Mouse (Mus musculus): ENCODE measurements at regions not wholly inside any gene's neighbourhood (a gene's known extent, or its start where the extent isn't known, plus 50 kb on each side); places are given as distances from the start of the nearest gene placed in this dataset.

DNA sequence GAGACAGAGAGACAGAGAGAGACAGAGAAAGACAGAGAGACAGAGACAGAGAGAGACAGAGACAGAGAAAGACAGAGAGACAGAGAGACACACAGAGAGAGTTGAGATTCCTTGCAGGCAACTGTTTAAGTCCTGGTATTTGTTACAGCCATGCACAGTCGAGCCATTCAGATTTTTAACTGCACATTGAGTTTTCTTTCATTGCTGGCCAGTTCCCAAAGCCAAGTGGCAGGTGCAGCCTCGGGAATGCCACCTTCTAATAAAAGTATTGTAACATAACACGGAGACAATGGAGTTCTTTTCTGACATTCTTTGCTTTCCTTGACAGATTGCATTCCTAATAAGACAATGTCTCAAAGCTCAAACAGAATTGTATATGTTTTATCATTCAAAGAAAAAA, 306.3 kb upstream of the Flrt2 start:
- no peak for DNase-seq (ENCODE audit: low read depth, low spot score)

DNA sequence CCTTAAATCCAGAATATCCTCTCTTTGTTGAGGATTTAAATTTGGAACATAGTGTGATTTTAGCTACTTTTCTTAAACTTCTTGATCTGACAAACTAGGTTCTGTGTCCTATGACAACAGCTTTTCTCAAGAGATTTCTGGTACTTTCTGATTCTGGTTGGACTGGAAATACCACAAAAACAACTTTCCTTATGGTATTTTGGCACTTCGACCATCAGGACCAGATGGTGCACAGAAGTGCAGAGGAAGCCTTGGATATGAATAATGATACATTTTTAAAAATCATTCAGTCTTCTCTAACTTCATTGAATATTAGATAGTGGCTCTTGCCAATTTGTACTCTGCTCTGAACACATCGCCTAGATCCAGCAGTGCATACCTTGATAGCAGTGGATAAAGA, 303.8 kb upstream of the Flrt2 start:
- DNase-seq (ENCODE audit: low read depth, low spot score) = no peak

DNA sequence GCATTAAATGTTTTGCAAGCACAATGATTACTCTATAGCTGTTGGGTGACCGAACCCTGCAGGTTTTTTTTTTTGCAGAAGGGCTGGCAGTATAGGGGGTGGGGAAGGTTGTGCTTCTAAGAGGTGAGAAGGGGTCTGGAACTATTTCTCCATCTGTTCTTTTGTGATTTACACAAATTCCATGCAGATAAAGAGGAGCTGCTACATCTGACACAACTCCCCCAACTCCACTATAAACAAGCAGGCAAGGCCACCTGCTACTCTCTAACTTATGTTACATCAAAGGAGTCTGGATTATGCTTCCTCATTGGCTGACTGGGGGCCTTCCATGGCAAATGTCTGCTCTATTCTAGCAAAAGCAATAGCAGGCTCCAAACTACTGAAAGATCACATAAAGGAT, 299.2 kb upstream of the Flrt2 start:
- no peak for DNase-seq (ENCODE audit: low read depth, low spot score)

DNA sequence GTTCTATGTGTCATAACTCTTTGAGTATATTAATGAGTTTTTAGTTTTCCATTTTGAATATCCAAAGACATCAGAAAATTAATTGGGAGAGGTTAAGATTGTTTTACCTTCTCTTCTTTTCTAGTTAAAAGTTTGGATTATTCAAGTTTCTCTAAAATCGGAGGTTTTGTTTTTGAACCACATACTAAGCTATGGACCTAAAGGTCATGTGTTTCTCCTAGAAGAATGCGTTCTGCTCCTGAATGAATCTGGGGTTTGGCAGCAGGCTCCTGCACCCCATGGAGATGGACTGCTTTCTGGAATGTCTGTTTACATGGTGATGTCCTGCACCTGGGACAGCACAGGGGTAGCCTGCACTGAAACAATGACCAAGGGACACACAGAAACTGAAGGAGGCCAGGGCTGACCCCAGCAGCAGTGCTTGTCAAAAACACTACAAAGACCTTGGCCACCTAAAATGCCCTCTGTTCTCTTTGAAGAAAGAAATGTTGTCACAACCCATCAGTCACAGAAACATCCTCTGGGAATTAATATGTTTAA, 297.0 kb upstream of the Flrt2 start:
- no peak for DNase-seq (ENCODE audit: low read depth, low spot score)

DNA sequence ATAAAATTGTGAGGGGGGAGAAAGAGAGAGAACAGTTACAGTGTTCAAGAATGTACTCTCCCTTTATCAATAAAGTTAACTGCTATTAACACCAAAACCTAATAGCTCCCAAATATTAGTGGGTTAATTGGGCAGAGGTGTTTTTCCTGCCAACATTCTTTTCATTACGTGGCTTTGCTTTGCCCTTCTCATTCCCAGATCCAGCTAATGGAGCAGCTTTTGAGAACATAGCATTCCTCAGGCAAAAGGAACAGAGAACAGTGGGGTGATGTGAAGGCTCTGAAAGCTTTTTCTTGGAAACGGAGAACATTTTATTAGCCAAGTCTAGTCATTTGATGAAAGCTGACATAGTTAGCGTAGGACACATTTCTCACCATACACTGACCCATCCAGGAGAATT, 271.2 kb upstream of the Flrt2 start:
- DNase-seq (ENCODE audit: low read depth, low spot score) = peak; percentile 13

DNA sequence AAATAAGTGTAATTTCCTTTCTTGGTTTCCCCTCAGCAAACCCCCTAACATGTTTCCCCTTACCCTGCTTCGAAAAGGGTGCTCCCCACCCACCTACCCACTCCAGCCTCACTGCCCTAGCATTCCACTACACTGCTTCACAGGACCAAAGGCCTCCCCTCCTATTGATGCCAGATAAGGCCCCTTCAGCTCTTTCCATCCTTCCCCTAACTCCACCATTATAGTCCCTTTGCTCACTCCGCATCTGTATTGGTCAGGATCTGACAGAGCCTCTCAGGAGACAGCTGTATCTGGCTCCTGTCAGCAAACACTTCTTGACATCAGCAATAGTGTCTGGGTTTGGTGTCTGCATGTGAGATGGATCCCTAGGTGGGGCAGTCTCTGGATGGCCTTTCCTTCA, 267.3 kb upstream of the Flrt2 start:
- DNase-seq (ENCODE audit: low read depth, low spot score) = no peak

DNA sequence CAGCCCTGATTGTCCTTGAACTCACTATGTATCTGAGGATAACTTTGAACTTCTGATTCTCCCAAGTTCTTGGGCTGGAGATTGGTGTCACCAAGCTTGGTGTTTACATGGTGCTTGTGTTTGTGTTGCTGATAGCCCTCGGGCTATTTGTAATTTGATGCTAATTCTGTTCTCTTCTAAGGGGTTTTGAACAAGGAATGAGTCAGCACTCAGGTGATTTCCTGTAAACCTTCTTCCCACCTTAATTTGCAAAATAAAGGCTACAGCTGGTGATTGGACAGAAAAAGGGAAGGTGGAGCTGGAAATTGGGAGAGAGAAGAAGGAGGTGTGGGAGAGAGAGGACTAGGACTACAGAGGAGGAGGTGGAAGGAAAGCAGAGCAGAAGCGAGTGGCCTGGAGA, 254.8 kb upstream of the Flrt2 start:
- no peak for DNase-seq (ENCODE audit: low read depth, low spot score)

DNA sequence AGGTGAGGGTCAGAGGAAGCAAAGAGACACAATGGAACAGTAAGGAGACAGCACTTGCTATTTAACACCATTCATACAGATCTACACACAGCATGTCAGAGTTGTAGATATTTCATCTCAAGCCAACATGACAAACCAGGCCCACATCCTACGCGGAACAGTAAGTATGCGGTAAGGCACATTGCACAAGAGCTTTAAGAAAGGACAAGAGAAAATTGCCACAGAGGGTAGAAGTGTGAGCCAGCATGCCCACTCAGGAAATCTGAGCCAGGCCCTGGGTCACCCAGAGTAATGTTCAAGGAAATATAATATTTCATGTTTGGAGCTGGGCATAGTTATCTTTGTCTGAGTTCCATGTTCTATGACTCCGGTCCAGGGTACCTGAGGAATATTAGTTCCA, 234.5 kb upstream of the Flrt2 start:
- DNase-seq (ENCODE audit: low read depth, low spot score) = no peak

DNA sequence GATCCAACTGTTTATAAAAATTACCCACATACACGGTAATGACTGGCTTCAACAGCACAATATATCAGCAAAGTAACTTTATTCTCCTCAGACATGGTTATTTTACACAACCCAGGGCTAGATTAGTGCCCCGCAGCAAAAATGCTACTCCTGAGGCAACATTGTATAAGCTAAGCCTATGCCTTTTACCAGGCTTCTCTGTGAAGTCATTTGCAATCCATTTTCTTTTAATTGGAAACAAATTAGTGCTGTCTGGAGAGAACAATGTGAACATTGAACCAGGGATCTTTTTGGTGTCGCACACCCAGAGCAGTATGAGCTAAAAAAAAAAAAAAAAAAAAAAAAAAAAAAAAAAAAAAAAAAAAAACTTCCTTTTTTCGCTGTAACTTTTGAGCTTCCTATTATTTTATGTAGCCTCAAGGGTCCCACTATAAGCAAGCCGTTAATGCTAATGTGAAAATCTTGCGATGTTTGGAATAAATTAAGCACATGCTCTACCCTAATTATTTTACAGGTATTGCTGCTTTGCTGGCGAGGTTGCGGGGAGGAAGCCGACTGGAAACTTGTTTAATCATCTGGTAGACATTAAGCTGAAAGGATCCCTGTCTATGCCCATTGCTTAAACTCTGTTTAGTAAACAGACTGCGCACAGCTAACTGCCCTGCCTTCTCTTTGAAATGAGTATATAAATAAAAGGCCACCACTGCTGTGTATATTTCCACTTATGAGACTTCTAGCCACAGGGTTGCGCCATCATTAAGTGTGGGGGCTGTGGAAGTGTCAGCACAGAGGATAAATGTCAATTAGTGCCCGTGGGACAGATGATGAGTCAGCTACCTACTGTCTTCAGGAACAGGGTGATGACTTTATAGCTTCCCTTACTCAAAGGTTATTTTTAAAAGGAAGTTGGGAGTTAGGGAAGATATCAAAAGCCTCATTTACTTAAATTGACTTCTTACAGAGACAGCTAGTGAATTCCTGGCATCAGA, 225.2 kb upstream of the Flrt2 start:
- DNase-seq (ENCODE audit: low read depth, low spot score) = no peak

DNA sequence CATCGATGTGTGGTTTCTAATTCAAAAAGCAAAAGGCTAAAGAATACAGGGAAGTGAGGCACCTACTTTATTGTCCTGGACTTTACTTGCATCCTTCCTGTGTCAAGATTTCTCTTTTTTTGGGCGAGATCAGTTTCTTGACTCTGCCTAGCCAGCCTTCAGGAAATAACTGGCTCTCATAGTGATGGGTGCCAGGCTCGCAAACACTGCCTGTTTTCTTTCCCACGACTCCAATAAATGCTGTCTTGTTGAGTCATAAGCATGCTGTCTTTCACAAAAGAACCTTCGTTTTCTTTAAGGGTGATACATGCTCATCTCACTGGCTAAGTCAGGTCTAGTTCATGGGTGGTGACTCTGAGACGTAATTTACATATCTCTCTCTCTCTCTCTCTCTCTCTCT, 222.1 kb upstream of the Flrt2 start:
- no peak for DNase-seq (ENCODE audit: low read depth, low spot score)

DNA sequence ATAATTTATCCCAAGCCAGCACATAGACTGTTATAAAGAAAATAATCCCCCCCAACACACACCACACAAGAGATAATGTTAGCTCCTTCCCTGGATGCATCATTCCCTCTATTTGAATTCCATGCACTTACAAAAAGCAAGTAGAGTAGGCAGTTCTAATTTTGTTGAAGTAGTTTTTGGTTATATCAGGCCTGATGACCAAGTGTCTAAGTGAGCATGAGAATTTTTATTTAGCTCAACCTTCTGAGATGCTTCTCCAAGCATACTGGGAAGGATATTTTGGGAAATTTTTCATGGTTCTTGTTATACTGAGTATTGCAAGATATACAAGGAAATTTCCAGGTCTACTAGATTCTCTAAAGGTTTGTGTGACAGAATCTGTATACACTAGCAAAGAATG, 205.5 kb upstream of the Flrt2 start:
- no peak for DNase-seq (ENCODE audit: low read depth, low spot score)

DNA sequence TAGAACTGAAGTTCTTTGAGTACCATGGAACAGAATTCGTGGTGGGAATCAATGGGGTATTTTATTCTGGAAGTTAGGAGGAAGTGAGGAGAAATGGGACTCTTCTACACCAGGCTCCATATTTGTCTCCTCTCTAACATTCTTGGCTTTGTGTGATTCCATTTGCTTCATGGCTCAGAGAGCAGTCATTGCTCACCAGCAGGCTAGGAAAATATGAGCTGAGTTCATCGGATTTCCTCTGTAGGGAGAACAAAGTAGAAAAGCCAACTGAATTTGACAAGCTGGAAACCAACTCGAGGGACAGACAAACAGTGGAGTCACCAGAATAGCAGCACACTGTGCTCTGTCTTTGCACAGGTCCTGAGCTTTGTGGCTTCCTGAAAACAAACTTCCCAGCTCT, 203.7 kb upstream of the Flrt2 start:
- peak; percentile 34 for DNase-seq (ENCODE audit: low read depth, low spot score)

DNA sequence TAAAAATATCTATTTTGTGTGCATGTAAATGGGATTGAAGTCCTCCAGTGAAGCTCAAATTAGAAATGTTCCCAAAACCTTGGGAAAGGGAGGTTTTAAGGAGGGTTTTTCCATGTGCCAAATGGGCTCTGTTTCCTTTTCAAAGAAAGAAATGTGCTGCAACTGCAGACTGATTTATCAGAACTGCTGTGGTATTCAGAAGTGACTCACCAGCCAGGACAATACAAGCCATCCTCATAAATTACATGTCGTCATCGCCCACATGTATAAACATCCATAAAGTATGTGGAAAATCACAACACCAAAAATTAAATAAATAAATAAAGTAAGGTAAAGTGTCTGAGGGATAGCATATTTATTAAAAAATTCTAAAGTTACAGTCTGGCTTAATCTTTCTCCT, 202.7 kb upstream of the Flrt2 start:
- peak; percentile 38 for DNase-seq (ENCODE audit: low read depth, low spot score)

DNA sequence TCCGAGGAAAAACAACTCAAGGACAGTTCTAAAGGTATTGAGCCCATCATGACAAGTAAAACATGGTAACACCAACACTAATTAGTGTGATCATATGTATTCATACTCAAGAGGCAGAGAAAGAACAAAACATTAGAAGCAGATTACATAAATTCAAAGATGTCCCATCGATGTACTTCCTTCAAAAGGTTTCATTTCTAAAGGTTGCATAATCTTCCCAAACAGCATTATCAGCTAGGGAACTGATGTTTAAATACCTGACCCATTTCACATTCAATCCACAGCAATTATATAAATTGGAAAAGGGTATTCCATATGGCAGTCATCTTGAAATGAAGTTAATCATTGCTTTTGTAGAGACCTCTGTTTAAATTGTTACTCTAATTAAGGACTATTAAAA, 202.2 kb upstream of the Flrt2 start:
- DNase-seq (ENCODE audit: low read depth, low spot score) = no peak

DNA sequence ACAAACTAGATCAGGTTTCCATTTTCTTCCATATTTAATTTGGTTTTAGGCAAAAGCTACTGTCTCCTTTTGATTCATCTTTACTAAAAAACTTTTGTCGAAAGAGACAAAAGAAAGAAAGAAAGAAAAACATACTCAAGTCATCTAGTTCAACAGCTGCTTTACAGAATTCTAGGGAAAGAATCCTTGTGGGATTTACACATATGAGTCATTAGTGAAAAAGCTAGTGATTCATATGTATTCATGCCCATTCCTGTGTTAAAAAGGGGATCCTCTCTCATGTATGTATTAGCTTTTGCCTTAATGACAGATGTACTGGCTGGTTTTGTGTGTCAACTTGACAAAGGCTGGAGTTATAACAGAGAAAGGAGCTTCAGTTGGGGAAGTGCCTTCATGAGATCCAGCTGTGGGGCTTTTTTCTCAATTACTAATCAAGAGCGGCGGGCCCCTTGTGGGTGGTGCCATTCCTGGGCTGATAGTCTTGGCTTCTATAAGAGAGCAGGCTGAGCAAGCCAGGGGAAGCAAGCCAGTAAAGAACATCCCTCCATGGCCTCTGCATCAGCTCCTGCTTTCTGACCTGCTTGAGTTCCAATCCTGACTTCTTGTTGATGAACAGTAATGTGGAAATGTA, 200.1 kb upstream of the Flrt2 start:
- peak; percentile 13 for DNase-seq (ENCODE audit: low read depth, low spot score)

DNA sequence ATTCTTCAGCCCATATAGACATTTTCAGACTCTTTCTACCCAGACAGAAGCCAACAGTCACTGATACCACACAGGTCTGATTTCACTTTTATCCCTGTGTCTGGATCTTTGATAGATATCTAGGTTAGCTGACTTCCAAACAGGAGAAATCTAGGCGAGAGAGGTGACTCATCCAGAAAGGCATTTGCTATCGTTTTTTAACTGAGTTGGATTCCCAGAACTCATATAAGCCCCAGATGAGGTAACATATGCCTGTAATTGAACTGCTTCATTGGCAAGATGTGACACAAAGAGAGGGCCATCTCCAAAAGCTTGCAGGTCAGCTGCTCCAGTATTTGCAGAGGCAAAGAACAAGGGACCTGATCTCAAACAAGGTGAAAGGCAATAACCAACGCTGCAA, 190.6 kb upstream of the Flrt2 start:
- DNase-seq (ENCODE audit: low read depth, low spot score) = no peak

DNA sequence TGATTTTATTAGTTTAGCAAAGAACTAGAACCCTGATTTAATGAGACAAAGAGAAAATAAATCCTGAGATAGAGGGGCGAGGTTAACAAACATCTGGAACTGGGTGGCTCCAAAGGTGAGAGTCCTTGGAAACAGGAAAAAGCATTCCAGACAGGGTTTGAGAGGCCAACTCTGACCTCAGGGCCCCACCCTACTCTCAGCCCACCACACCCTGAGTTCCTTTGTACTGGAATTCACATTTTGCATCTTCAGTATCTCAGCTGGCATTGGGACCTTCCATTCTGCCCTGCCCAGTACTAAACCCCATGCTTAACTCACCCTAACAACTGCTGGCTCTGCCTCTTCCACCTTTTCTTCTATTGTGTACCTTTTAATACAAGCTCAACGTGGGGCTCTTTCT, 172.0 kb upstream of the Flrt2 start:
- no peak for DNase-seq (ENCODE audit: low read depth, low spot score)

DNA sequence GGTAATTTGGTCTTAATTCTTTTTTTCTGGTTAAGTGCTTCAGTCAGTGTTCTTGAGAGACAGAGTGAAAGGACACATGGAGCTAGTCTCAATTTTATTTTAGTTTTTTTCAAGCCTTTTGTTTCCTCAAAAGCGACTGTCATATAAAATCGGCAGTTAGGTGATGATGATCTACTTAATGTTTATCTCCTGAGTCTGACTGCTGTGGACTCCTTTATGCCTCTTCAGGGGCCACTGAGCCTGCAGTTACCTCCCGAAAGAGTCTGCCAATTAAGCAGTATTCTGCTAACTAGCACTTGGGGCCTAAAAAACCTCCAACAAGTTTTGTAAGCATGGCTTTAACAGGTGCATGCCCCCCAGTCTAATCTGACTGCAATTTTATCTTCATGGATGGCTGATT, 170.0 kb upstream of the Flrt2 start:
- no peak for DNase-seq (ENCODE audit: low read depth, low spot score)

DNA sequence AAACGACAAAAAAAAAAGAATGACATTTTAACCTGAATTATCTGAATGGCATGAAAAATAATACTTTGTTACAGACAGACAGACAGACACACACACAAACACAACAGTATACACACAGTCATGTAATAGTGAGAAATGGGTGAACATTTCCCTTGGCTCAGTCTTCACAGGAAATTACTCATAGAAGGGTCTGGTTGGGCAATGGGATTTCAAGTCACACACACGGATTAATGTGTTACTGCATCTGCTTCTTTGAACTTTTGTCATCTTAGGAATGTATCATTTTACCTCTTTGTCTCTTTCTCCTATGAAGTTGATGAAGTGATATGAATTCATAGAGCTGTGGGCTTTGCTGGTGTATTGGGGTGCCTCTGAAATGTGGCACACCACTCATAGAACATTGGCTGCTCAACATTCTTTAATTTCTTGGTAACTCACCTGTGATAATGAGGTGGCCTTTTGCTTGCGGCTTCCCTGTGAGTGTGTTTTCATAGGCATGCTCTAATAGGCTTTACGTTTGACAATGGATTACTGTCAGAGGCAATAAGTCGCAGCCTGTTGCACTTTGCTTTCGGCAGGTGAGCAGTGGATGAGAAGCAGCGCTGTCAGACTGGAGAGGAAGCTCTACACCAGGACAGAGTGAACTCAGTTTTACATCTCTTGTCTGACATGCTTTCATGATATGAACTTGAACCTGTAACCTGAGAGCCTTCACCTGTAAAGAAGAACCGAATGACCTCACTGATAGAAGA, 158.0 kb upstream of the Flrt2 start:
- no peak for DNase-seq (ENCODE audit: low read depth, low spot score)

DNA sequence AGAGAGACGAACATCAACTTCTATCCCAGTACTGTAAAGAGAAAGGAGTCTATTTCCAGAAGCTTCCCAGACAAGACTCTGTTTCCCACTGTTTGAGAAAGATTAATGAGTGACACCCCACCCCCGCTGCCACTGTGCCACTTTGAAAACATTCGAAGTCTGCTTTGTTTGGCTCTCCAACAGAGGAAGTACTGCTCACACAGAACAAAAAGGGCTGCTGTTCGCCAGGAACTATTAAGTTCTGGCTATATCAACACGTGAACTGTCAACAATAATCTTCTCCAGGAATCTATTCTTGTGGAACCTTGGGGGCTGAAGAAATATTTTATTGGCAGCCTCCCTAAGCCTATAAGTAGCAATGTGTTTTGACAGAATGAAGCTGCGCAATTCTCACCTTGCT, 144.7 kb upstream of the Flrt2 start:
- no peak for DNase-seq (ENCODE audit: low read depth, low spot score)

DNA sequence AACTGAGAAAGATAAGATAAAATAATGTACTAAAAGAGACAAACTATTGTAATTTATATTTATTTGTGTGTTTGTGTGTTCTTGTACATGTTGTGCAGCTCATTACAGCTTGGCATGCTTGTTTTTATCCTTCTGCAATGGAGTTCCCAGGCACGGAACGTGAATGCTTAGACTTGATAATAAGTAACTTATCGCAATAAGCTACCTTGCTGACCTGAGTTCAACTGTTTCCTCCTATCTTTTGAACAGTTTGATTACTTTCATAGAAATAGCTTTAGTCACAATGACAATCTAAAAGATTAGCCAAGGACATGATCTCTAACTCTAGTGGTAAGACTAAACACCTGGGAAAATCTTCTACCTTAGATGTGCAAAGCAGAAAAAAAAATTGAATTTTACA, 138.9 kb upstream of the Flrt2 start:
- DNase-seq (ENCODE audit: low read depth, low spot score) = no peak

DNA sequence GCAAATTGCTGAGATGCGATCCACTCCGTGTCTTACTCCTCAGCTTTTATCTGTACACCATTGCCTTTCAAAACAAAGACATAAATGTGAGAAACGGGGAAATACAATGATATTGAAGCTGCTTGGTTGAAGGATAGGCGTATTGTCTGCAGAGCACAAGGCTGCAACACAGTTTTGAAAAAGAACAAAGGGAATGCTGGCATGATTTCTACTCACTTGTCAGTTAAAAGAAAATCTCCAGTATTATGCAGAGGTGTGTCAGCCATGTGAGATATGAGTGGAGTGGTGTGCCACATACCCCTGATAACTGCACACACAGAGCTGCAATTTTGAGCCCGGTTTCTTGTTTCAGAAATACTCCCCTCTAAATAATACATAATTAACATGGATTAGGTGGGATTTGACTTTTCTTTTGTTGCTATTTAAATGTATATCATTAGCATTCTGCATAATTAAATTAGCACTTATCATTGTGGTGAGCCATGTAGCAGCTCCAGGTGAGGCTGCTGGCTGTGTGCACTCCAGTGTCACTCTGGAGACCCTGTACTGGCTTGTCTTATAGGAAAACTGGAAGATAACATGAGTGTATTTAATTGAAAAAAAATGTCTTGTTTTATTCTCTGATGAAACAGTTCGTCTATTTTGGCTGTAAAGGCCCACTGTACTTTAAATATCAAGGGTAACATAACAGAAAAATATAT, 133.2 kb upstream of the Flrt2 start:
- no peak for DNase-seq (ENCODE audit: low read depth, low spot score)
